Mouse (Mus musculus) urinary bladder, postnatal 4 days (tissue): Measurements from ENCODE around the gene Tbc1d4.

Experiments
- DNase-seq, 2 experiments: peaks; one replicate each; pipeline ENCODE4 v3.0.0; 2021 to 2022; ENCODE audit warnings: low spot score in 2 of 2

The Tbc1d4 gene

GRCm38 (mm10) chr14:101501868-101502267 lies 107.1 kb downstream of the Tbc1d4 start:
- no peak for DNase-seq

GRCm38 (mm10) chr14:101501452-101501851 lies 107.5 kb downstream of the Tbc1d4 start:
- no peak for DNase-seq

GRCm38 (mm10) chr14:101500826-101501225 lies 108.2 kb downstream of the Tbc1d4 start:
- DNase-seq = no peak

- no peak for DNase-seq
Measured at GRCm38 (mm10) chr14:101499838-101500237, 109.2 kb downstream of the Tbc1d4 start.

GRCm38 (mm10) chr14:101488264-101488810 lies 120.7 kb downstream of the Tbc1d4 start:
- DNase-seq = no peak

GRCm38 (mm10) chr14:101486550-101486949 lies 122.4 kb downstream of the Tbc1d4 start:
- no peak for DNase-seq

- DNase-seq = no peak
Measured at GRCm38 (mm10) chr14:101483230-101483629, 125.8 kb downstream of the Tbc1d4 start.

GRCm38 (mm10) chr14:101482270-101482669 lies 126.7 kb downstream of the Tbc1d4 start:
- no peak for DNase-seq

GRCm38 (mm10) chr14:101481165-101481564 lies 127.8 kb downstream of the Tbc1d4 start:
- no peak for DNase-seq

- DNase-seq = no peak
Measured at GRCm38 (mm10) chr14:101480541-101480940, 128.4 kb downstream of the Tbc1d4 start.

- DNase-seq = no peak
Measured at GRCm38 (mm10) chr14:101477827-101478220, 131.2 kb downstream of the Tbc1d4 start.

- DNase-seq = no peak
Measured at GRCm38 (mm10) chr14:101477081-101477826, 131.7 kb downstream of the Tbc1d4 start.

GRCm38 (mm10) chr14:101469475-101470093 lies 139.4 kb downstream of the Tbc1d4 start:
- no peak for DNase-seq

GRCm38 (mm10) chr14:101468143-101468542 lies 140.8 kb downstream of the Tbc1d4 start:
- DNase-seq = no peak

- no peak for DNase-seq
Measured at GRCm38 (mm10) chr14:101467532-101467931, 141.5 kb downstream of the Tbc1d4 start.

- DNase-seq = no peak
Measured at GRCm38 (mm10) chr14:101466521-101466920, 142.5 kb downstream of the Tbc1d4 start.

GRCm38 (mm10) chr14:101465893-101466292 lies 143.1 kb downstream of the Tbc1d4 start:
- no peak for DNase-seq

GRCm38 (mm10) chr14:101460768-101461167 lies 148.2 kb downstream of the Tbc1d4 start:
- peak in 1 of 2 experiments; percentile 44 for DNase-seq

GRCm38 (mm10) chr14:101452915-101453314 lies 156.1 kb downstream of the Tbc1d4 start:
- DNase-seq = no peak

GRCm38 (mm10) chr14:101447857-101448256 lies 161.1 kb downstream of the Tbc1d4 start:
- no peak for DNase-seq

GRCm38 (mm10) chr14:101445205-101445604 lies 163.8 kb downstream of the Tbc1d4 start:
- no peak for DNase-seq

GRCm38 (mm10) chr14:101437925-101438324 lies 171.1 kb downstream of the Tbc1d4 start:
- no peak for DNase-seq

- DNase-seq = no peak
Measured at GRCm38 (mm10) chr14:101430536-101430935, 178.5 kb downstream of the Tbc1d4 start.
